Mouse (Mus musculus): ENCODE results near the gene Selenop. TPM values are rescaled to one million over a fixed set of nuclear protein-coding genes. Genes with fewer than 3 reads are reported as not detected.
"Not testable (repeated sequence)": the region's sequence is repeated elsewhere in the genome, so short reads cannot be mapped to it uniquely, and the experiment has no call there.

Selenop gene
- 57.8 and 92.0 TPM in 2 replicates for polyA plus RNA-seq (2011; ENCODE audit: insufficient read depth, insufficient read length, low replicate concordance, missing spikeins)

DNA sequence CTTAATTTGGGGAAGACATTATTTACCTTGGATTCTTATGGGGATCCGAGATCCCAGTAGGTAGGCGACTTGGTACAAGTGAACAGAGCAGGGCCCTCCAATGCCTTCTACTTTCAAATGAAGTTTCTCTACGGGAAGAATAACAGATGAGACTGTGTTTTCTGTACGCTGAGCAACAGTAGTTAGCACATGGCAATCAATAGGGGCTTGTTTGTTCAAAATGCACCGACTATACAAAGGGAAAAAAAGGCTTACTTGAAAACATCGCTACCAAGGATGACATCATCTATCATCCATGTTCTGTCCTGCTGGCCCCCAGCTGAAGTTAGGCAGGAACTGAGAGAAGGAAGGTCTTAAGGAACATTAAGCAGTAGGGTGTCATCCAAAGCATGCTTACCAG is at the start of gene Selenop:
Gene Selenop (plus strand): TSS at position 301 of the 400 bp plus-strand sequence.
- Histone ChIP-seq H3K4me1 (ENCODE audit: control insufficient read depth, insufficient read depth, low read length) (no peaks in the 10 kb centered on the region; the same call in none of the 2 replicates), H3K4me3 (replicated peaks; ENCODE audit: control insufficient read depth, low read depth, low read length) (no peak within 1 kb of the TSS), H3K27ac (ENCODE audit: control insufficient read depth, insufficient read depth, low read depth, low read length, poor library complexity) (no peak within 1 kb of the TSS)
- 78% methylated on average over 6 of the region's 6 CpGs for WGBS
- no peak for TF ChIP-seq POLR2A (IDR thresholded peaks at IDR 0.05; ENCODE audit: borderline replicate concordance, control insufficient read depth, low read depth, low read length)
- TF ChIP-seq CTCF (IDR thresholded peaks at IDR 0.05; ENCODE audit: control insufficient read depth, insufficient read depth, low read length): no peak

DNA sequence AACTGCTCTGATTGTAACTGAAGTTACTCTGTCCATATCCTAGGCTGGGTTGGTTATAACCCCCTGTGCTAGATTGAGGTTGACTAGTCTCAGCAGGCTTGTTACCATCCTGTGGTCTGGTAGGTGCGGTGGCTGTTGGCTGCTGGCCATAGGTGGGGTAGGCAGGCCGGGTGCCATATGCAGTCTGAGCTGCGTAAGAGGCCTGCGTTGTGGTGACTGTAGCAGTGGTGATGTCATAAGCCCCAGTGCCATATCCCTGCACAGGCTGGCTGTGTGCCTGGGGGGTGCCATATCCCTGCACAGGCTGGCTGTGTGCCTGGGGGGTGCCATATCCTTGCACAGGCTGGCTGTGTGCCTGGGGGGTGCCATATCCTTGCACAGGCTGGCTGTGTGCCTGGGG is 49.7 kb upstream of the Selenop start:
- not testable (repeated sequence) for H3K27ac ChIP-seq (ENCODE audit: control insufficient read depth, insufficient read depth, low read depth, low read length, poor library complexity)

DNA sequence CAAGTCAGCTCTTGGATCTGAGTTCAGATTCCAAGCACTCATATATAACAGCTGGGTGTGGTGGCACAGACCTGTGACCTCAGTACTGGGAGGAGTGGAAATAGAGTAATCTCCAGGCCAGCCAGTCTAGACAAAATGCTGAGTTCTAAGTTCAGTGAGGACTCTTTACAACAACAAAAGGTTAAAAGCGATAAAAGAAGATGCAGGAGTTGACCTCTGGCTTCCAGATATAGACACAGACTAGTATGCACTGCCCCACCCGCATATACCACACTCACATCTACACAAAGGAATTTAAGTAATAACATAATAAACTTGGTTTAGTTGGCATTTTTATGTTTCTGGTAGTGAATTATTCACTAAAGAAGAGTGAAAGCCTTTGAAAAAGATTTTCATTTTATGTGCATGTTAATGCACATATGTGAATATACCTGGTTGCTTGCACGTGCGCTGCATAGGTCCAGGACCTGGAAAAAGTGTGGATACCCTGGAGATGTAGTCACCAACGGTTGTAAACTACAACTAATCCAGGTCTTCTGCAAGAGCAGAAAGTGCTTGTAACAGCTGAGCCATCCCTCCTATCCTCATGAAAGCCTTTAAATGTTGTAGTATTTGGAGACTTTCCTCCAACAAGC is 45.4 kb upstream of the Selenop start:
- H3K4me3 ChIP-seq (replicated peaks; ENCODE audit: control insufficient read depth, low read depth, low read length): no peak overlapping the region
- no peak overlapping the region for H3K27ac ChIP-seq (ENCODE audit: control insufficient read depth, insufficient read depth, low read depth, low read length, poor library complexity)
- TF ChIP-seq POLR2A (IDR thresholded peaks at IDR 0.05; ENCODE audit: borderline replicate concordance, control insufficient read depth, low read depth, low read length) (no peak), CTCF (IDR thresholded peaks at IDR 0.05; ENCODE audit: control insufficient read depth, insufficient read depth, low read length) (no peak)
- WGBS: 86% methylated on average over 5 of the region's 5 CpGs
- no peaks in the 10 kb centered on the region; the same call in 1 of the 2 replicates for H3K4me1 ChIP-seq (ENCODE audit: control insufficient read depth, insufficient read depth, low read length)

More for the DNA sequence above, 49.7 kb upstream of the Selenop start:
- H3K4me1 ChIP-seq (ENCODE audit: control insufficient read depth, insufficient read depth, low read length); H3K4me3 ChIP-seq (replicated peaks; ENCODE audit: control insufficient read depth, low read depth, low read length): not testable (repeated sequence)
- 79% methylated on average over 4 of the region's 4 CpGs for whole genome bisulfite sequencing

DNA sequence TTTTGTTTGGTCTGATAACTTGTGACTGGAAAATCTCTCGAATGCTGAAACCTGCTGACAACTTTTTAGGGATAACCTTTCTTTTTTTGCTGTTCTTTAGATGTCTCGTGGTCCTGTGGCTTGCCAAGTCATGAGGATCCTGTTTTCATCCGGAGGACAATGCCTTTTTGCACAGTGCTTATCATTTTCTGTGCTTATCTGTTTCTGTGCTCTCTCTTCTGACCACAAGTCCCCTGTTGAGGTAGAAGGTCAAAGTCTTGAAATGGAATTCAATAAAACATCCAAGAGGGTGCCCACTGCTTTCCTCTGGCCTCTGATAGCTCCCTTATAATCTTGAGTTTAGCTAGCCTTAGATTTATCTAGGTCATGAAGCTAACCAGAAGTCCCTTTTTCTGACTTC is 41.8 kb upstream of the Selenop start:
- TF ChIP-seq CTCF (IDR thresholded peaks at IDR 0.05; ENCODE audit: control insufficient read depth, insufficient read depth, low read length) (no peak), POLR2A (IDR thresholded peaks at IDR 0.05; ENCODE audit: borderline replicate concordance, control insufficient read depth, low read depth, low read length) (no peak)
- Histone ChIP-seq H3K4me3 (replicated peaks; ENCODE audit: control insufficient read depth, low read depth, low read length) (no peak overlapping the region), H3K4me1 (ENCODE audit: control insufficient read depth, insufficient read depth, low read length) (no peaks in the 10 kb centered on the region; the same call in 1 of the 2 replicates), H3K27ac (ENCODE audit: control insufficient read depth, insufficient read depth, low read depth, low read length, poor library complexity) (no peak overlapping the region)
- WGBS: 44% methylated on average over 3 of the region's 3 CpGs

DNA sequence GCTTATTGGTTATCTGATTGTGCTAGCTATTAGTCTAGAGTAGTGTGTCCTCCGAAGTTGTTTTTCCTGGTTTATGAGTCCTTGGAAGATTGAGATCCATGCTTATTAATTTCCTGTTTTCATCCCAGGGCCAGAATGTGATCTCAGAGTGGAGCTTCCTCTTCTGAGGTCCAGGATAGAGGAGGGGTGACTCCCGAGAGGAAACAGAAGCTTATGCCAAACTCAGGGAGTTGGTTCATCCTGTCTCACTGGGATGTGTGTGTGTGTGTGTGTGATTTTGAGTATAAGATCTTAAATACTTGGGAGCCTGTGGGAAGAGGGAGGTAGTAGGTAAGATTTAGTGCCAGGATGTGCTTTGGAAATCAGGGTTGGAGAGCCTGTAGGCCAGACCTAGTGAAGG is 40.2 kb upstream of the Selenop start:
- TF ChIP-seq POLR2A (IDR thresholded peaks at IDR 0.05; ENCODE audit: borderline replicate concordance, control insufficient read depth, low read depth, low read length) (no peak), CTCF (IDR thresholded peaks at IDR 0.05; ENCODE audit: control insufficient read depth, insufficient read depth, low read length) (no peak)
- Histone ChIP-seq H3K4me3 (replicated peaks; ENCODE audit: control insufficient read depth, low read depth, low read length) (no peak overlapping the region), H3K4me1 (ENCODE audit: control insufficient read depth, insufficient read depth, low read length) (peaks cover 2% of the 10 kb centered on the region; the same call in 1 of the 2 replicates), H3K27ac (ENCODE audit: control insufficient read depth, insufficient read depth, low read depth, low read length, poor library complexity) (no peak overlapping the region)
- 51% methylated on average over 2 of the region's 2 CpGs for WGBS

DNA sequence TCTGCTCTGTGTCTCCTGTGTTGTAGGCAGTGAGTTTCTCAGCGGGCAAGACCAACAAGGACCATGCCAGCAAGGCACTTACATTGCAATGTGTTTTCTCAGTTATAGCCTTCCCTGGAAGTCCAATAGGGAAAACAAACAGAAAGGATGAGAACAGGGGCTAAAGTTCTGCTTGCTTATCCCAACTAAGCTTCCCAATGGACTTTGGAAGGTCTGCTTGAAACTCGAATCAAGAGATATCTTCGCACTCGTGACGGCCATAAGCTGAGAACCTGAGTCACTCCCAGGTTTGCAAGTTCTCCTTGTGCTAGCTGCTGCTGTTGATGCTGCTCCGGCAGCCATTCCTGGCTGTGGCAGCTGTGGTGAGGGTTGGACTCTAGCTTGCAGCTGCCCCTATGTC is 39.4 kb upstream of the Selenop start:
- WGBS: 80% methylated on average over 6 of the region's 6 CpGs
- H3K4me1 ChIP-seq (ENCODE audit: control insufficient read depth, insufficient read depth, low read length): peaks cover 4% of the 10 kb centered on the region
- TF ChIP-seq CTCF (IDR thresholded peaks at IDR 0.05; ENCODE audit: control insufficient read depth, insufficient read depth, low read length) (no peak), POLR2A (IDR thresholded peaks at IDR 0.05; ENCODE audit: borderline replicate concordance, control insufficient read depth, low read depth, low read length) (no peak)
- no peak overlapping the region for H3K27ac ChIP-seq (ENCODE audit: control insufficient read depth, insufficient read depth, low read depth, low read length, poor library complexity)
- no peak overlapping the region for H3K4me3 ChIP-seq (replicated peaks; ENCODE audit: control insufficient read depth, low read depth, low read length)

DNA sequence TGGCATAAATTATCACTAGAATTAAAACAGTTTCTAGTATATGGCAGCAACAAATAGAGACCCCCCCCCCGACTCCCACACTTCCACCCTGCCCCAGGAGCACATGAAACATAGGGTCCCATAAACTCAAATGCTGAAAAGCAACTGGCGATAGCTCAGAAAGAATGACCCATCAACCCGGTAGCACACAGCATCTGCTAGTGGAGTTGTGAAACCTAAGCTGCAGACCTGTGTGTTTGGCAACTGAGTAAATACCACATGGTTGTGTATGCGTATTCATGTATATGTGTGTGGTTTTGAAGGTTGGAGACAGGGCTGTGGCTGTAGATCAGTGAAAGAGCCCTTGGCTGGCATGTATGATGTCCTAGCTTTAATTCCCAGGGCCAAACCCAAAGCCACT is 37.3 kb upstream of the Selenop start:
- 51% methylated on average over 4 of the region's 4 CpGs for WGBS
- Histone ChIP-seq H3K27ac (ENCODE audit: control insufficient read depth, insufficient read depth, low read depth, low read length, poor library complexity) (no peak overlapping the region), H3K4me3 (replicated peaks; ENCODE audit: control insufficient read depth, low read depth, low read length) (no peak overlapping the region), H3K4me1 (ENCODE audit: control insufficient read depth, insufficient read depth, low read length) (peaks cover 5% of the 10 kb centered on the region)
- TF ChIP-seq POLR2A (IDR thresholded peaks at IDR 0.05; ENCODE audit: borderline replicate concordance, control insufficient read depth, low read depth, low read length): no peak
- no peak for TF ChIP-seq CTCF (IDR thresholded peaks at IDR 0.05; ENCODE audit: control insufficient read depth, insufficient read depth, low read length)

DNA sequence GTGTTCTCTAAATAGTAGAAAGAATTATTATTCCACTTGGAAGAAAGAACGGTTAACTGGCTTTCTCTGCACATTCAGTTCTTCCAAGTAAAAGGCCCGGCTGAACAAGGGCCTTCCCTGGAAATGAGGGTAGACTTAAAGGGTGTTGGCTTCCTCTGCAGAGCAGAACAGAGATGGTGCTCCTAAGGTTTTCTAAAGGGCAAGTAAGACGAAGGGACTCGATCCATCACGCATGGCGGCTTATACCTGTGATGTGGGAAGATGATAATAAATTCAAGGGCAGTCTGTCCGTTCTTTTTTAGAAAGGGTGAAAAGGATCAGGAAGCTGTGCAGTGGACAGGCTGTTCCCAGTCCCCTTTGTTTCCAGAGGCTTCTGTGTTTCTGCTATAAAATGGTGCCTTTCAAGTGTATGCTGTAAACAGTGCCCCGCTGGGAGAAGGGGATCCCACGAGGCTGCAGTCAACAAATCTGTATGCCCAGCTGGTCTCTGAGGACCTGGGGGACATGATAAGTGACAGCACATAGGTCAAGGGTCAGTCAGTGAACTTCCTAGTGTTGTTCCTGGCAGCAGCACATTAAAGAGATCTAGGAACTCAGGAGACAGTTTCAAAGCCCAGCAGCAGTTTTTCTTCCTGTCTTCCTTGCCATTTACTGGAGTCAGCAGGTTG is 36.0 kb upstream of the Selenop start:
- Histone ChIP-seq H3K4me3 (replicated peaks; ENCODE audit: control insufficient read depth, low read depth, low read length) (no peak overlapping the region), H3K27ac (ENCODE audit: control insufficient read depth, insufficient read depth, low read depth, low read length, poor library complexity) (no peak overlapping the region), H3K4me1 (ENCODE audit: control insufficient read depth, insufficient read depth, low read length) (peaks cover 5% of the 10 kb centered on the region)
- 76% methylated on average over 9 of the region's 9 CpGs for WGBS
- TF ChIP-seq POLR2A (IDR thresholded peaks at IDR 0.05; ENCODE audit: borderline replicate concordance, control insufficient read depth, low read depth, low read length): no peak
- TF ChIP-seq CTCF (IDR thresholded peaks at IDR 0.05; ENCODE audit: control insufficient read depth, insufficient read depth, low read length): no peak

Data from bone marrow, adult 2 months (tissue).